Mouse (Mus musculus) liver, adult 2 months (tissue): Measurements from ENCODE around the gene Dnaic1.

Experiments
- CTCF ChIP-seq: fragments of 200-500 bp; IDR thresholded peaks from 2 replicates; pipeline ENCODE4 v1.5.1; 2011; ENCODE audit warnings: low read depth, low read length, control low read depth
- POLR2A ChIP-seq: fragments of 200-500 bp; IDR thresholded peaks from 2 replicates; pipeline ENCODE4 v1.6.1; 2011; ENCODE audit warnings: low read length, control low read depth; ENCODE audit not compliant: insufficient read depth; ENCODE audit errors: extremely low read depth

- TF ChIP-seq CTCF (no peak), POLR2A (no peak)
Observed at GRCm38 (mm10) chr4:41662723-41663122, 93.1 kb downstream of the Dnaic1 start.
